Mouse (Mus musculus): ENCODE measurements at regions not wholly inside any gene's neighbourhood (a gene's known extent, or its start where the extent isn't known, plus 50 kb on each side); places are given as distances from the start of the nearest gene placed in this dataset.

DNA sequence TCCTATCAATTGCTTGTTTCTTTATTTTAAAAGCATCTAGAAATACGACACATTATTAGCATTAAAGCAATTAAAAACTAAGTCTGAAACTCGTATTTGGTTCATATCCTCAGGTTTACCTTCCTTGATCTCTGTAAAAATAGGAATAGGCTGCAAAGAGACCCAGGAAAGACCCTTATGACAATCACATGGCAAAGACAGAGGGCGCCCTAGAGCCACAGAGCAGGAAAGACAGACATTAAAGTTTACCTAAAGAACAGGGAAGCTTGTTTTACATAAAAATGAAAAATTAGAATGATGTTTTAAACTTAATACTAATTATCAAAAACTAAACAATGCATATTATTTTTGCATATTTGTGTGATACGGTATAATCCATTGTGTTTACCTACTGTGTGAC lies 153.2 kb downstream of the Usp25 start:
- DNase-seq: peak in 1 of 2 experiments; percentile 45

DNA sequence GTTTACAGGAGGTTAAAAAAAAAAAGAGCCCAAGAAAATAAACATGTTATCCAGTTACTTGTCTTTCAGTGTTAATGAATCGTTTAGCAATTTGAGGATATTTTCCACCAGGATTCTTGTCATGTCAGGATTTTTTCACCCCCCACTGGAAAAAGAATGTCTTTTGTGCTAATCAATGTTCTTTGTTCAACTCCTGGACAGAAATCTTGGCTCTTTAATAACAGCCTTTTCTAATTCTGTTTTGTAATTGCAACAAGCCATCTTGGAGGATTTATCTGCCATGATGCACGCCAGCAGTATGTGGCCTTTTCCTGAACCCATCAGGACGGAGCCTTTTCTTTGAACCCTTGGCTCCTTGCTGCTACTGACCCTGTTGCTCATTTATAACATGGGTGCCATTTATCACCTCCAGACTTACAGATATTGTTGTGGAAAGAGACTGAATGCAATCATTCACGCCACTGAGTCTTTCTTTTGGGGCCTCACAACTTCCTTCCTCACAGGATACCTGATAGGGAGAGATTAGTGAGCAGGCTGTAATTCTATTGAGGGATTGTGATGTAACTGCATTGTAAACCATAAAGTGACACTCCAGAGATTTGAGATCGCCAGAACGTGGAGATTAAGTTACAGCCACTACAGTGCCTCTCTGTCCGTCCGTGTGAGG lies 159.7 kb downstream of the Usp25 start:
- DNase-seq: no peak

DNA sequence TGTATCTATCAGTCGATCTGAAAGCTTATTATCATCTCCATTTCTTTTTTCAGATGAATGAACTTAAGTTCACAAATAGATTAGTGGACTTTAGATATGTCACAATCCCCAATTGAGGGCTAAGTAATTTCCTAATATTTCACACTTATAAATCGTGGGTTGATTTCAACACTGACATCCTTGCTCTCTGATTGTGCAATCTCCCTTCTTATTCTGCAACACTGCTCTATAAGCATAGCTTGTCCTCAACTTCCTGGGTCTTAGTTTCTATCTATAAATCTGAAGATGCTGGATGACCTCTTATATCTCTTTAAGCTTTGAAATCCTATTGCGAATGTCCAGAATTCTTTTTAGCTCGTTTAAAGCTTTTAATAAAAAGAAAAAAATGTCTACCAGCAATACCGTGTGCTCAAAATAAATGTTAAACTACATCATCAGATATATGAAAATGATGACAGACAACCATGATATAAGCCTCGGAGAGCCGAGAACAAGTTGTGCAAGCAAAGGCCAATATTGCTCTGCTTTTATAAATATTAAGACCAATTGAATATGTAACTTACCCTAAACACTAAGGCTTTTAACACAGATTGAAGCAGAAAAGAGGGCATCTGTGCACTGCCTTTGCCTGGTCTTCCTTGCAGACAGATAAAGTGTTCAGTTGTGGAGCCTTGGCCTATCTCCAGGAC lies 161.4 kb downstream of the Usp25 start:
- peak in 1 of 2 experiments; percentile 14 for DNase-seq

DNA sequence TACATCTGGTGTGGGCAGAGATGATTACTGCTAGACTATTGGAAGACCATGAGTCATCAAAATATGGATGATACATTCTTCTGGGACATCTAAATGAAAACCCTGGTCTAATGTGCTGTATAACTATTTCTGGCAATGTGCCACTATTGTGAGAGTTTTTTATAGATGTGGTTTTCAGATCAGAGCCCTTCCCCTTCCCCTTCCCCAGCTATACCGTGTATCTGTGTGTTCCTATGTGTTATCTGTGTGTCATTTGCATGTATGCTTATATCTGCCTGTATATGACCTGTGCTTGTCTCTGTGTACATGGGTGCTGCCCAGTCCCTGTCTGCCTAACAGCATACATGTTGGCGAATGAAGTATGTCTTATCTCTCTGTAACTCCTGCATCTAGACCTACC lies 167.5 kb downstream of the Usp25 start:
- DNase-seq: no peak

Measured in cerebellum, postnatal 14 days (tissue).